Mouse (Mus musculus): ENCODE data around the gene Scgb1a1.

Scgb1a1 gene

DNA sequence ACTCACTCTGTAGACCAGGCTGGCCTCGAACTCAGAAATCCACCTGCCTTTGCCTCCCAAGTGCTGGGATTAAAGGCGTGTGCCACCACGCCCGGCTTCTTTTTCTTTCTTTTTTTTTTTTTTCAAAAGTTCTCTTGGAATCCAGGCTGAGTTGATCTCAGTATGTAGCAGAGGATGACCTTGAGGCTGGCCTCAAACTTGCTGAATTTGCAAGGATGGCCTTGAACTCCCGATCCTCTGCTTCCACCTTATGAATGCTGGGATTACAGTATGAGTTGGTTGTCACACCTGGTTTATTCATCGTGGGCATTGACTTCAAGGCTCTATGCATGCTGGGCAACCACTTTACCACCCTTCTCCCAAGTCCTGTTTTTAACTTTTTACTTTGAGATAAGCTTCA lies 47.1 kb downstream of the Scgb1a1 start:
- no peak for DNase-seq

DNA sequence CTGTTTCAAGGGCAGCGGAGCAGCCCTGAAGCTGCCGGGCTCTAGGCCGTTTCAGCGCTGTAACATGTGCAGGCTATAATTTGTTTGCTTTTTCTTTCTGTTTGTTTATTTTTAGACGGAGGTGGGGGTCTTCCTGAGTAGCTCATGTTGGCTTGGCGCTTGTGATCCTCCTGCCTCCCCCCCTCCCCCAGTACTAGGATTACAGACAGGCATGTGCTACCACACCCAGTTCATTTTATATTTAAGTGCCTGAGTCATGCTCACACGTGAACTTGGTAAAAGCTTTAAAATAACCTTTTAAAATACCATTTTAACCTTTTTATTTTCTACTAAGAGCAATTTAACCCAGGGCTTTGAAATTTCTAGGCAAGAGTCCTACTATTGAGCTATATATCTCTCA lies 47.8 kb downstream of the Scgb1a1 start:
- DNase-seq = peak; percentile 33

DNA sequence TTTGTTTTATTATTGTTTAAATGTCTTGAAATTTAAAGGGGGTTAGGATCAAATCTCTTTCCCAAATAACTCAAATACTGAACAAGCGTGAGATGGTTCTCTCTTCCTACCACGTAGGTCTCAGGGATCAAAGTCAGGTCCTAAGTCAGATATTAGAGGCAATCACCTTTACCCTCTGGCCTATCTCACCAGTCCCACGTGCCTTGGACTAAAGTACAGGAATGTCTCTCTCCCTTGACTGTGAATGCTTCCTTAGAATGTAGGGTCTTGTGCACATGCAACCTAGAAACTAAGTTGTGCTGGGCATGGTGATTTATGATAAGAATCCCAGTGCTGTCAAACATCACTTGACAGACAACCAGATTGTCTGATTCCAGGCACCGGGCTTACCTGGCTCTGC lies 48.5 kb downstream of the Scgb1a1 start:
- no peak for DNase-seq

DNA sequence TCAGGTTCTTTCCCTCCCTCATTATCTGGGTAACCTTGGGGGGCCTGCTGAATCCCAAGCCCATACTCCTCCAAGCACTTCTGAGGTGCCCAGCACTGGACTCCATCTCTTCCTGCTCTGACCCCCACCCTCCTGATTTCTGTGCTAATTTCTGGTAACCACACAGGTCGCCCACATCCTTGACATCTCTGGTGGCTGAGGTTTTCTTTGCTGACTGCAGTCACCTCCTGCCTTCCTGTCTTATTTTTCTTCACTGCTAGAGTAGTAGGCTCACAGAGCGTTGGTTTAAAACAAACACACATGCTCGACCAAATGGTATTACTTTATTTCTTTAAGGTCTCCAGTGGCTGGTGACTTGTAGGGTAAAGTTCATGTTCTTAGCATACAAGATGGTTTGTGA lies 49.6 kb downstream of the Scgb1a1 start:
- DNase-seq = no peak

DNA sequence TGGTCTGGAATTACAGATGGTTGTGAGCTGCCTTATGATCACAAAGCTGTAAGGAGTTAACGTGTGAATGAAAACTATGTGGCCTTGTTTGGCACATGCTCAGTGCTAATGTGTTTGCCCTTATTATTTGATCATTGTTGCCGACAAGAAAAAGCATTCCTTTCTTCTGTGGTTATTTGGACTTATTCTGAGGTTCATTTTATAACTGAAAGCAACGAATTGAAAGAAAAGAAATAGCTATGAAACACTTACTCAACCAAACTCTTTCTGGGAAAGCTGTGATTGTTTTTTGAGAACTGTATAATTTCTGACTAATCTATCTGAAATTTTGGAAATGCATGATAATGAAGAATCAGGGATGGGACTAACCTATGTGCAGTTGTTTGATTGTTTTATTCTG lies 52.7 kb downstream of the Scgb1a1 start:
- DNase-seq = no peak

DNA sequence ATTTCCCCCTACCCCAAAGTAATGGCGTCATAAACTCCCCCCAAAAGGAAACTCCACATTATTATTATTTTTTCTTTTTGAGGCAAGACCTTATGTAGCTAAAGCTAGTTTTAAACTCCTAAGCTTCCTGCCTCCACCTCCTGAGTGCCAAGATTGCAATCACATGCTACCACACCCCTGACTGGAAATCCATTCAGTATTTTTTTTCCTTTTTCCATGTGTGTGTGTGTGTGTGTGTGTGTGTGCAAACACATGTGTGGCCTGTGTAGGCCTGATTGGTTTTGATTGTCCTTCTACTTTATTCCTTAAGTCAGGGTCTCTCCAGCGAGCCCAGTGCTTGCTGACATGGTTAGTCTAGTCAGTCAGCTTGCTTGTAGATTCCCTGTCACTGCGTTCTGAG lies 53.3 kb downstream of the Scgb1a1 start:
- DNase-seq = no peak
